Mouse (Mus musculus) brain, embryonic 14.5 days (tissue): Measurements from ENCODE around the gene Fbxw11. TPM values are rescaled to one million over a fixed set of nuclear protein-coding genes. Genes with fewer than 3 reads are reported as not detected.

Experiments used
- DNase-seq: peaks from one replicate; pipeline ENCODE4 v3.0.0-alpha.2; 2011; ENCODE audit warnings: low read depth
- CTCF ChIP-seq: fragments of 200-500 bp; IDR thresholded peaks from 2 replicates; pipeline ENCODE4 v1.5.1; 2012; ENCODE audit warnings: inconsistent platforms, mild to moderate bottlenecking, moderate library complexity, borderline replicate concordance; ENCODE audit not compliant: insufficient read depth, insufficient read length; ENCODE audit errors: extremely low read depth
- POLR2A ChIP-seq: fragments of 200-500 bp; IDR thresholded peaks from 2 replicates; pipeline ENCODE4 v1.6.1; 2012; ENCODE audit warnings: mild to moderate bottlenecking, inconsistent platforms, borderline replicate concordance; ENCODE audit not compliant: poor library complexity, insufficient read depth, insufficient read length, severe bottlenecking; ENCODE audit errors: extremely low read depth
- polyA plus RNA-seq: library from polyadenylated mRNA; depleted of rRNA; stranded (reverse); fragments of >200 nt; gene quantifications from 2 replicates; pipeline ENCODE4 v1.2.3, GENCODE M21; 2012; rRNA removed

The Fbxw11 gene
- polyA plus RNA-seq, 1 experiment: 105 TPM

DNA sequence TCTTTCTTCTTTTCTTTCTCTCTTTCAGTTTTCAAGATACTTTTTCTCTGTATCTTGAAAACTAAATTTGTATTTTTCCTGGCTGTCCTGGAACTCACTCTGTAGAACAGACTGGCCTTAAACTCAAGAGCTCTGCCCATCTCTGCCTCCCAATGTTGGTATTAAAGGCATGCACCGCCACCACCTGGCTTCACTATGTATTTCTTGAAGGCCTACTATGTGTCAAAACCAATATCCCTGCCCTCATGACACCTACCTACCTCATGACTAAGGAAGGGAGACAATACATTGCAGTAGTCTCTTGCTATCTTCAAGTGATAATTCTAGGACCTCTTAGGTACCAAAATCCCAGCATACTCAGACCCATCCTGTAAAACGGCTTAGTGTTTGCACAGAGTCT, 110.8 kb downstream of the Fbxw11 start:
- no peak for TF ChIP-seq POLR2A
- TF ChIP-seq CTCF: no peak
- no peak for DNase-seq

DNA sequence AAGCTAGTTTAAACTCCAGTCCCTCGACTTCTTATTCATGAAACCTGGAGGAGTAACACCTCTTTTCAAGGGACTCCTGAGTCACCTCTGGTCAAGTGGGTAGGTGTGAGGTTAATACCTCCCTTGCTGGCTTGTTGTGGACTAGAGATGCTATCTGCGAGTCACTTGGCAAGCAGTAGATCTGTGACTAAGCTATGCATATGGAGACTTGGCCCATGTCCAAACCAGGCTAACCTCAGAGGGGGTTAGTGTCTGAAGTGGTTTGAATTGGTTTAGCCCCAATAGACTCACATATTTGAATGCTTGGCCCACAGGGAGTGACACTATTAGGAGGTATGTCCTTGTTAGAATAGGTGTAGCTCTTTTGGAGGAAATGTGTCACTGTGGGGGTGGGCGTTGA, 120.2 kb downstream of the Fbxw11 start:
- peak; percentile 29 for DNase-seq
- no peak for TF ChIP-seq POLR2A
- no peak for TF ChIP-seq CTCF

DNA sequence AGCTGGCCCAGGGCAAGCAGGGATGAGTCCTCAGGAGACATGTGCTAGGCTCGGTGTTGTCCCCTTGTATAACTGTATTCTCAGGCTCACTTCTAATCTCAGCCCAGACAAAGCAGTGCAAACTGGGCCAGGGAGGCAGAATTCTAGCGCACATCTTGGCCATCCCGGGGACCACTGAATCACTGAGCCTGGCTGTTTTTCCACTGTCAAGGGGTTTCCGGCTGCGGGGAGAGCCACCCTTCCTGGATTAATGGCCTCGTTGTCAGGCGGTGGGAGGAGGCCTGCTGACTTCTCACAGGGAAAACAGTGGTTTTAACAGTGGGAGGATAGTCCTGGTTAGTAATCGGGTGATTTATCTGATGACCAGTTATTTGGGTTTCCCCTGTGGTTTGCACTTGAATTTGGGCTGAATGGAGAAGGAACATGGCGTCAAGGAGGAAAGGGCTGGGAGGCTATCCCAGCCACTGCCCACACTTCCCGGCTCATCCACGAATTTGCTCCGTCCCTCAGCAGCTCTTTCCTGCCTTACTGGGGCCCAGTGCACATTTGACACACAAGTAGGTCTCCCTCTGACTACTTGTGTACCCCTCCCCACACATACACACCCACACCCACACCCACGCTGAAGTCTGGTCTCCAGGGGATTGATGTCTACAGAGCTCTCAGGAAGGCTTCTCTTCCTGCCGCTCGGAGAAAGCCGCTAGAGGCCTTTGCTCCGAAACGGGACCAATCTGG, 125.1 kb downstream of the Fbxw11 start:
- no peak for TF ChIP-seq POLR2A
- no peak for TF ChIP-seq CTCF
- DNase-seq: no peak

DNA sequence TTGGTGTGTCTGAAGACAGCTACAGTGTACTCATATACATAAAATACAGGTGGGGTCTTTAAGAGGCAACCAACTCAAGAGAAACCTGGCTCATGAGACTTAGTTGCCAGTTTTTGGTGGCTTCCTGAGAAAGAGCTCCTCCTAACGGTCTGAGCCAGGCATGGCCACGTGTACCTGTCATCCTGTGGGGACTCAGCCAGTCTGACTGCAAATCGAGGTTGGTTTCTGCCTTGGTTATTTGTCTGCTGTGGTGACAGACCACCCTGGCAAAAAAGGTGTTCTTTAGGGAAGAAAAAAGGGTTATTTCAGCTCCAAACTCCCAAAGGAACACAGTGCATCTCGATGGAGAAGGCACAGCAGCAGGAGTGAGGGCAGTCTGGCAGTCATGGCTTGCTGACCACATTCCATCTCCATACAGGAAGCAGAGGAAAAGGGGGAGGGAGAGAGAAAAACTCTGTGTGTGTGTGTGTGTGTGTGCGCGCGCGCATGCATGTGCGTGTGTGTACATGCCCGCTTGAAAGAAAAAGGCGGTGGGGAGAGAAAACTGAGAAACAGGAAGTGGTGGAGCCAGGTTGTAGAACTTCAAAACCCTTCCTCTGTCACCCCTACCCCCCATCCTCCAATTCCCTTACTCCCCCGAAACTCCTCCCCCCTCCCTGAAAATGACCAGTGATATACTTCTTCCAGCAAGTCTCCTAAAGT, 126.3 kb downstream of the Fbxw11 start:
- no peak for TF ChIP-seq POLR2A
- TF ChIP-seq CTCF: 0 out of 2 replicates have a peak, but pooled peaks have one; percentile 12
- no peak for DNase-seq

DNA sequence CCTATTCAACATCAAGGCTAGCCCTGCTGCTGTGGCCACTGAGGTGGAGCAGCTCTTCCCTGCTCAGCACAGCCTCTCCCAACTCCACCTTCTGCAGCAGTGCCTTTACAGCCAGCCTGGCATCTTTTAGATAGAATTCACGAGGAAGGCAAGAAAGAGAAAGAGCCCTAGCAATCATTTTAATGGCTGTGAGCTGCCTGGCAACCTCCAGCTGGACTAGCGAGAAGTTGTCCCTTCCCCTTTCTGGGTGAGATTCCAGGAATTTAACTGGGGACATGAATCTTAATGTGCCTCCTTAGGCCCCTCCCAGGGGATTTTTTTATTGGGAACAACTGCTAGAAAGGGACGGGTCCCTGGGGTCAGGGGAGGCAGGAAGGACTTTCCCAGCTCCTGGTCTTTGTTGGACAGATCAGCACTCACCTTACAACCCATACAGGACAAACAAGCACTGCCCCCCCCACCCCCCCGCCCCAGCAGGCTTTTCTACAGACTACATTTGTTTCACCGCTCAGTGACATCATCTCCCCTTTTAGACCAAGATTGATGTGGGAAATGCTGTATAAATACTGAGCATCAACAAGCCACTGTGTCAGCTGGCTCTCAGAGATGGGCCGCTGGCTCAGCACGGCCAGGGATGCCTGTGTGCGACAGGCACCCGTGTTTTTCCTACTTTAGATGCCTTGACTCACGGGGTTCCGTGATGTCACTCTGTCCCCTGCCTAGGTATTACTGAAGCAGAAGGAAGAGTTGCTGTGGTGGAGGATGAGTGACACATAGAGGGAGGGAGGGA, 138.4 kb downstream of the Fbxw11 start:
- TF ChIP-seq CTCF: no peak
- no peak for TF ChIP-seq POLR2A
- DNase-seq: peak; percentile 67

- DNase-seq: peak; percentile 70
- no peak for TF ChIP-seq CTCF
- TF ChIP-seq POLR2A: no peak
Observed at GRCm38 (mm10) chr11:32781633-32782404, 139.3 kb downstream of the Fbxw11 start.

- no peak for TF ChIP-seq CTCF
- DNase-seq: no peak
Observed at GRCm38 (mm10) chr11:32782724-32783123, 140.2 kb downstream of the Fbxw11 start.

DNA sequence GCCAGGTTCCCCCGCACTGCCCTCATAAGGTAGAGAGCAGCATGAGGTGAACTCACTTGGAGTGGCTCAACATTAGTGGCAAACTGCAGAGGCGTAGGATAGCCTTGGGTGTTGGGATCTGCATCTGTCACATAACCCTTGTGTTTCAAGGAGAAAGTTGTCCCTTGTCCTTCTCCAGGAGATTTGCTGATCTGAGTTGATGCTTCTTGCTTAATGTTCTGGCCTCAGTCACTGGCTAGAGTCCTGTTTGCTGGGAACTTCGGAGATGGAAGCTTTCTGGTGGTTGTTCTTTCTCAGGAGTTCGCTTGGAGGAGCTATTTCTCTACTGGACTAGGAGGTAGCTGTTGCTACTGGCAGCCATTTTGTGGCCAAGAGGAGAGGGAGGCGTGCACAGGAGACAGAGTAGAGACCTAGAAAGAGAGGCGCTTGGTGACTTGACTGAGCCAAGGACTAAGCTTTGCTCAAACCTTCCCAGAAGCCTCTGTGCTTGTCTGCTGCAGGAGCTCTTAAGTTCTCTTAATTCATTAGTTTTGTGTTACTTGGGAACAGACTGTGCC, 143.1 kb downstream of the Fbxw11 start:
- no peak for DNase-seq
- TF ChIP-seq POLR2A (no peak), CTCF (no peak)

DNA sequence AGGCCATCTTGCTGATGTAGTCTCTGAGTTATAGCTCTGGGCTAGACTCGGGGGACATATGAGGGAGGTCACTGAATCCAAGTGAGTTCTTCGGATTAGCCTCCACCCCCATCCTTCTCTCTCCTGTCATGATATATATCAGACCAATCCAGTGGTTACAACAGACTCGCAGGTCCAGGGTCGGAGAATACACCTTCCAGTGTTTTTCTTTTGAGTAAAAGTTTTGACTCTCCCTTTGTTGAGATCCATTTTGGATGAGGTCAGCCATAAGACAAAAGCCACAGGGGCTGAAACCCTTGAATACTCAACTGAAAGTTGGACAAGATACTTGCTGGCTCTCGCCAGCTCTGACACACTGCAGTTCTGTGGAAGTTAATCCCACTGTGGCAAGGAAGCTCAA, 143.7 kb downstream of the Fbxw11 start:
- DNase-seq: no peak
- TF ChIP-seq POLR2A: no peak
- TF ChIP-seq CTCF: no peak

DNA sequence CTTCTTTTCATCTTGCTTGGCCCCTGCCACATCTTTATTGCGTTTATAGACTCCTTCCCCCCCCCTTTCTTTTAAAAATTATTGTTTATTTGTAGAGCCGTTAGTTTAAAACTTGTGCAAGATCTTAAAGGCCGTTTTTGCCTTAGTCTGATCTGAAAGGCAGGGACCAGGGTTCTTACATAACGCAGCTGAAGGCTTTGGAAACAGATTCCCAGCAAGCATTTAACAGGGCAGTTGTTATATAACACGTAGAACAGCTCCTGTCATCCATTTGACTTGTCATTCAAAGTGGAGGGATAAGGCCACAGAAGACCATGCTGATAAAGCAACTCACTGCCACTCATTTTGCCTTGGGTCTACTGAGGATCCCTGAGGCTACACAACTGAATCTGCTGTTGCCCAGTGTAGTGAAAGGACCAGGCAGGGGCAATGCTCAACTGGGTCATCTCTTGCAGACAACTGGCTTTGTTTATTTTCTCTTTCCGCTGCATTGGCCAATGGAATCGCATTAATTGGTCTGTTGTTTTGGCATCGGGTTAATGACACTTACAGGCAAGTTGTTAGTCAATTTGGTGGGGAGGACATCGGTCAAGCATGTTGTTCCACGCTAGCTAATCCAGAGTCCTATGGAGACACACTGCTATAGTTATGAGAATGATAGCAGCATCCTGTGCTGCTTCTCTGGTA, 152.4 kb downstream of the Fbxw11 start:
- no peak for TF ChIP-seq CTCF
- TF ChIP-seq POLR2A: no peak

More for the DNA sequence above, 152.4 kb downstream of the Fbxw11 start:
- no peak for DNase-seq

Other genes with a start within 250 kb of the Fbxw11 start
- 60.6 and 70.7 TPM in 2 replicates for gene Ubtd2, start 187.4 kb upstream of the Fbxw11 start, polyA plus RNA-seq
- gene Efcab9, start 110.6 kb upstream of the Fbxw11 start, polyA plus RNA-seq: not detected in 2 replicates
- 4.0 and 5.7 TPM in 2 replicates for gene Stk10, start 109.4 kb upstream of the Fbxw11 start, polyA plus RNA-seq
- not detected in 2 replicates for gene Smim23, start 181.9 kb downstream of the Fbxw11 start, polyA plus RNA-seq